Mouse (Mus musculus): ENCODE data around the gene Ldlrap1.

The Ldlrap1 gene

GRCm38 (mm10) chr4:134775234-134775944 lies 7.6 kb upstream of the Ldlrap1 start:
- no peak for DNase-seq (ENCODE audit: low read depth in 2 of 2, low spot score in 2 of 2)

GRCm38 (mm10) chr4:134774126-134774525 lies 6.3 kb upstream of the Ldlrap1 start:
- no peak for DNase-seq (ENCODE audit: low read depth in 2 of 2, low spot score in 2 of 2)

DNA sequence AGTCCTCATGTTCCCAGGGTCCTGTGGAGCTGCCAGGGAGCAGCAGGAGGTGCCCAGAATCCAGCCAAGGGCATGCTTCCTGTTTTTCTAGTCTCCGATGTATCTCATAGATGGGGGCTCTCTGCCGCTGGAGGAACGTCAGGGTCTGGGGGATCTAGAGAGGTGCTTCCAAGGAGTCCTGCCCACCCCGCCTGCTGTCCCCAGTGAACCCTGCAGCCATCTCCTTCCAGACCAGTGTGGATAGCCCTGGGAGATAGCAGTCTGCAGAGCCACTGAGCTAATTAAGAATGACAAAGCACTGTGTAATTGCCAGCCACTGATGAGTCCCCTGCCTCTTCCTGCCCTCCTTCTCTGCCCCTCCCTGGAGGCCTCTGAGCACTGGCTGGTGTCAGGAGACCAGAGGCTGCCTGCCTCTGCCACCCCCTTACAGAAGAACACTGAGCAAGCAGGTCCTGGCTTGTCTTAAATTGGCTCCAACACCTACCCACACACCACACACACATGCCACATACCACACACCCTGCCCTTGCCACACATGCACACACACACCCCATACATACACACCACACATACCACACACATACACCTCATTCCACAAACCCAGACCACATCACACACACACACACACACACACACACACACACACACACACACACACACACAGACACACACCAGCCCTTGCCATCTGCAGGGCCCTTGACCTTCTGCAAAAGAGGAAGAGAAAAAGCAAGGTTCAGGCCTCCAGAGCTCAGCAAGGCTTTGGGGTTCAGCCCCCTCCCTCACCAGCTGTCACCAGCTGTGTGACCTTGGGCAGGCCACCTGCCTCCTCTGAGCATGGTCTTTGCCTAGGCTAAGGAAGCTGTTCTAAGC lies 5.2 kb upstream of the Ldlrap1 start:
- no peak for DNase-seq (ENCODE audit: low read depth in 2 of 2, low spot score in 2 of 2)

- no peak for DNase-seq (ENCODE audit: low read depth in 2 of 2, low spot score in 2 of 2)
Measured at GRCm38 (mm10) chr4:134769891-134770290, 2.1 kb upstream of the Ldlrap1 start.

- DNase-seq (ENCODE audit: low read depth in 2 of 2, low spot score in 2 of 2) = no peak
Measured at GRCm38 (mm10) chr4:134769081-134769811, 1.4 kb upstream of the Ldlrap1 start.

DNA sequence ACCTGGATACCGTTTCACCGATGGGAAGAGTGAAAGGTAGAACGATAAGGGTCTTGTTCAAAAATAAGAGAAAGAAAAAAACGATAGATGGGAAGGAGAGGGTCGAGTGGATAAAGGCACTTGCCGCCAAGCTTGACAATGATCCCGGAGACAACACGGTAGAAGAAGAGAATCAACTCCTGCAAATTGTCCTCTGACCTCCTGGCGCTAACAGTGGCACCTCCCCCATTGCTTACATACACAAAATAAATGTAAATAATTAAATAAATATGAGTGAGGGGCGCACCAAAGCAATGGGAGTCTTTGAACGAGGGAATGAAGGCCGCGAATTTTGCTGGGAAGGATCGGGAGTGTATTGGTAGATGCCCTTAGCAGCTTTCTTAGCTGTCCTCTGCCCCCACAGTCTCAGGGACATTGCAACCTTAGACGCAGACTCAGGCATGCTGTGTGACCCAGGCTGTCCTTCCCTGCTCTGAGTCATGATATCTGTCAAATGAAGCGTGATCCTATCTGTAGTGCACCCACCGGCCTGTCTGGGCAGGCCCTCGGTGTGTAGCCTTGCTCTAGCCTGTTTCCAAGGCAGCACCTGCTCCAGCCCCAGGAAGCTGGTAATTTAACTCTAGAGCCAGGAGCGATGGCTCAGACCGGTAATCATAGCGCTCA lies 533 bp upstream of the Ldlrap1 start:
- no peak for DNase-seq (ENCODE audit: low read depth in 2 of 2, low spot score in 2 of 2)

DNA sequence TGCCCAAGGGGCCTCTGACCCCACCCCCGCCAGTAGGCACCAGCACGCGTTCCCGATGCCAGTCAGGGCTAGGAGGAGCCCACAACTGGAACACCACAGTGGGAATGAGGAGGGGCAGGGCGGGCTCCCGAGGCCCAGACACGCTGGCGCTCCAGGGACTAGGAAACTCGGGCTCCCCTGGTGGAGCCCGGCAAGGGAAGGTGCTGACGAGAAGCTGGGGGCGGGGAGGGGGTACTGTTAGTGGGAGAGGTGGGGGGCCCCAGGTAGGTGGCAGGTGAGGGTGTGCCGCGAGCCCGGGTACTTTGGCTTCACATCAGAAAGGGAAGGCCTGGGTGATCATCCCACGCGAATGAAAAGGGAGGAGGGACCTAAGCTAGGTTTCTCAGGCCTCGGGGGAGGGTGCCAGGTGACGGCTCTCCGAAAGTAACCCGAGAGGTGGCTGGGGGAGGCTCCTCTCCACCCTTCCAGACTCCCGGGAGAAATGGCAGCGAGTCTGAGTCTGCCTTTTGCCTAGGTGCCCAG lies 859 bp downstream of the Ldlrap1 start:
- DNase-seq (ENCODE audit: low read depth in 2 of 2, low spot score in 2 of 2) = no peak

DNA sequence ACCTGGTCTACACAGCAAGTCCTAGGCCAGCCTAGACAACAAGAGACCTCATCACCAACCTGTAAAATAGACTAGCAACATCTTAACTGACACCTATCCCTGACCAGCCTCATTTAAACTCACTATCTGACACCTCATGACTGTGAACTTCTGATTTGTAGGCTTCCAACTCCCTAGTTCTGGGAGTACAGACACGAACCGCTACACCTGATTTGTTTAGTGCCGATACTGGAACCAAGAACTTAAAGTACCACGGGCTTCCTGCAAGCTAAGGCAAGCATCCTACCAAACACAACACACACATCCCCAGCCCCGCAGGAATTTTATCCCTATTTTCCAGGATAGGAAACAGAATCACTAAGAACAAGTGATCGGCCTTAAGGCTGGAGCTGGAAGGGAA lies 1.5 kb downstream of the Ldlrap1 start:
- DNase-seq (ENCODE audit: low read depth in 2 of 2, low spot score in 2 of 2) = no peak

- no peak for DNase-seq (ENCODE audit: low read depth in 2 of 2, low spot score in 2 of 2)
Measured at GRCm38 (mm10) chr4:134764333-134764732, 3.5 kb downstream of the Ldlrap1 start.

DNA sequence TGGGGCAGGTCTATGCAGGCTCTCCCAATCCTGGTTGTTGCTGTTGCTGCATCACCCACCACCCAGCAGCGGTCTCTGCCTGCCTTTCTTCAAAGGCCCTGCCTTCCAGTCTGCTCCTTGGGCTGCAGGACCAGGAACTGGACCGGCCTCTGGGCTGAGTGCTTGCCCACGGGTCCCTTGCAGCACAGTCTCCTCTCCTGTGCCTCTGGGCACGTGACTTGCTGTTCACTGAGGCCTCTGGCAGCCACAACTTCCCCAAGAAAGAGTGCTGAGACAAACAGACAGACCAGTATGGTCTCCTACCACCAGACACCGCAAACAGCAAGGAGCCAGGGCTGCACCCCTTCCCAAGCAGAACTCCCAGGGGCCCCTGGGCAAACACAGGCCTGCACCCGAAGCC lies 5.5 kb downstream of the Ldlrap1 start:
- DNase-seq (ENCODE audit: low read depth in 2 of 2, low spot score in 2 of 2) = no peak

- DNase-seq (ENCODE audit: low read depth in 2 of 2, low spot score in 2 of 2) = no peak
Measured at GRCm38 (mm10) chr4:134760793-134761201, 7.0 kb downstream of the Ldlrap1 start.

- DNase-seq (ENCODE audit: low read depth in 2 of 2, low spot score in 2 of 2) = no peak
Measured at GRCm38 (mm10) chr4:134760281-134760680, 7.5 kb downstream of the Ldlrap1 start.

GRCm38 (mm10) chr4:134759564-134759963 lies 8.3 kb downstream of the Ldlrap1 start:
- DNase-seq (ENCODE audit: low read depth in 2 of 2, low spot score in 2 of 2) = no peak

- no peak for DNase-seq (ENCODE audit: low read depth in 2 of 2, low spot score in 2 of 2)
Measured at GRCm38 (mm10) chr4:134758922-134759321, 8.9 kb downstream of the Ldlrap1 start.

DNA sequence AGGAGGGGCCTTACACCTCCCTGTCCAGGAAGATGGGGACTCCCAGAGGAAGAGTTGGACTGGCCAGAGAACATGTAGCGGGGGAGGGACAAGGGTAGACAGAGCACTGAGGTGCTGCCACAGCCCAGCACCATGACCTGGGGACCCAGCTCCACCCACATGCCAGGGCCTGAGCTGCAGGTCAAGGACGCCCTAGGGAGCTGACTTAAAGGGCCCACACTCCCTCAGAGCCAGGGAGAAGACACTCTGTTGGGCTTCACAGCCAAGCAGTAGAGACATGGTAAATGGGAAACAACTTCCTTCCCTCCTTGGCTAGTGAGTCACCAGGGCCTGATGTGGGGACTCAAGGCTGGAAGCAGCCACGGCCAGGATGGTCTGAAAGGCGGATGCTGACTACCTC lies 9.5 kb downstream of the Ldlrap1 start:
- no peak for DNase-seq (ENCODE audit: low read depth in 2 of 2, low spot score in 2 of 2)

- no peak for DNase-seq (ENCODE audit: low read depth in 2 of 2, low spot score in 2 of 2)
Measured at GRCm38 (mm10) chr4:134756953-134757352, 10.9 kb downstream of the Ldlrap1 start.

DNA sequence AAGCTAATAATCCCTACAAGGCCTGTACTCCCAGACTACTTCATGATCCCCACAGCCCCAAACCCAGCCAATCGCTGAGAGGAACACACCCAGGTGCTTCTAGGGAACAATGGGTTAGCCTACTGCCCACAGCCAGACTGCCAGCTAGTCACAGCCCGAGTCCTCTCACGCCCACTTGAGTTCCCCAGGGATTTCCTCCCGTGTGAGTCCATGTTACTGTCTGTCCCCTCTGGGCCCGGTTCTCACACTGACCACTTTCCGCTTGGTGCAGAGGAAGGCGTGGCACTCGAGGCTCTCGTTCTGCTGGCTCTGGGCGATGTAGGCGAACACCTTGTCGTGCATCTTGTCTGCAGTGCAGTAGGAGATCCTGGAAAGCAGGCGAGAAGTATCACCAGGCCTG lies 12.9 kb downstream of the Ldlrap1 start:
- DNase-seq (ENCODE audit: low read depth in 2 of 2, low spot score in 2 of 2) = no peak

GRCm38 (mm10) chr4:134754371-134754770 lies 13.5 kb downstream of the Ldlrap1 start:
- DNase-seq (ENCODE audit: low read depth in 2 of 2, low spot score in 2 of 2) = no peak

DNA sequence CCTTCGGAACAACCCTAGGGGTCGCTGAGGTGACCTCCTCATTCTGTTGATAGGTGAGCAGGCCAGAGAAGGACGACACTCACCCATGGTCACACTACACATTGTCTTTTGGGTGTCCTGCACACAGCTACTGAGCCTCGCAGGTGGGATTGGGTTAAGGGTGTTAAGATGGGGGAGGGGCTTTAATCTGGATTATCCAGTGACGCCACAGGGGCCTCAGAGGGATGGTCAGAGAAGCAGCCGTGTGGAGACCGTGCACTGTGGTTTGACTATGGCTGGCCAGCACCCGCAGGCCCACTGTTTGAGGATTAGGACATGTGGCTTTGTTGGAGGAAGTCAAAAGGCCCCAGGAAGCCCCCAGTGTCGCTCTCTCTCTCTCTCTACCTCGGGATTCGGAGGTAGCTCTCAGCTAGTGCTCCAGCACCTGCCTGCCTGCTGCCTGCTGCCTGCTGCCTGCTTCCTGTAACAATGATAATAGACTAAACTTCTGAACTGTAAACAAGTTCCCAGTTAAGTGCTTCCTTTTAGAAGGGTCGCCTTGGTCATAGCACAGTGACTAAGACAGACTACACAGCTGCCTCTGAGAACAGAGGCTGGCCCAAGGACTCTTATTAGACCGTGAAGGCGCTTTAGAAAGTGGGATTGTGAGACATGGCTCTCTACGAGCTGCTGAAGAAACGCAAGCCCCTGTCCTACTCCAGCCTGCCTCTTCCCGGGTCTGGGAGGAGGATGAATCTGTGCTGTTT lies 14.1 kb downstream of the Ldlrap1 start:
- DNase-seq (ENCODE audit: low read depth in 2 of 2, low spot score in 2 of 2) = no peak

GRCm38 (mm10) chr4:134752911-134753426 lies 14.9 kb downstream of the Ldlrap1 start:
- no peak for DNase-seq (ENCODE audit: low read depth in 2 of 2, low spot score in 2 of 2)
